Mouse (Mus musculus) stomach, embryonic 15.5 days (tissue): ENCODE measurements around the gene Zdhhc19. TPM values are rescaled to one million over a fixed set of nuclear protein-coding genes. Genes with fewer than 3 reads are reported as not detected.

Experiments
- ATAC-seq: fragments of 200-750 bp; cut with Nextera tagmentation; 2 replicates; pipeline ENCODE4 v1.8.0; 2017; ENCODE audit warnings: low read depth, moderate number of reproducible peaks, moderate TSS enrichment; ENCODE audit not compliant: insufficient read depth, low FRiP score
- H3K27ac ChIP-seq: fragments of 300-500 bp; sonication (generic); 2 replicates; pipeline ENCODE4 v1.5.1; 2015; ENCODE audit warnings: mild to moderate bottlenecking, inconsistent platforms
- H3K27me3 ChIP-seq: fragments of 300-500 bp; sonication (generic); replicated peaks from 2 replicates; pipeline ENCODE4 v1.6.1; 2015; ENCODE audit warnings: inconsistent platforms
- H3K36me3 ChIP-seq: fragments of 300-500 bp; sonication (generic); 2 replicates; pipeline ENCODE4 v1.6.1; 2015; ENCODE audit warnings: inconsistent platforms
- H3K4me1 ChIP-seq: fragments of 300-500 bp; sonication (generic); 2 replicates; pipeline ENCODE4 v1.6.1; 2015; ENCODE audit warnings: inconsistent platforms
- H3K4me2 ChIP-seq: fragments of 300-500 bp; sonication (generic); 2 replicates; pipeline ENCODE4 v1.6.1; 2015; ENCODE audit warnings: mild to moderate bottlenecking, inconsistent platforms
- H3K4me3 ChIP-seq: fragments of 300-500 bp; sonication (generic); replicated peaks from 2 replicates; pipeline ENCODE4 v1.5.1; 2015; ENCODE audit warnings: inconsistent platforms
- H3K9ac ChIP-seq: fragments of 300-500 bp; sonication (generic); 2 replicates; pipeline ENCODE4 v1.6.1; 2015; ENCODE audit warnings: inconsistent platforms
- H3K9me3 ChIP-seq: fragments of 300-500 bp; sonication (generic); 2 replicates; pipeline ENCODE4 v1.6.1; 2016; ENCODE audit warnings: inconsistent platforms
- WGBS: fragments of 180-500 bp; shearing (Covaris S2); methylation state at CpG from one replicate; pipeline ENCODE4 v1.1.7; 2015; 5-methylcytosine and 5-hydroxymethylcytosine counted together
- polyA plus RNA-seq: library from polyadenylated mRNA; unstranded; fragments of >200 nt; fragmentation: Nextera tagmentation; extraction: Ambion mirVana; gene quantifications from 2 replicates; pipeline ENCODE4 v1.2.1, GENCODE M21; 2015

Zdhhc19 gene
- polyA plus RNA-seq, 1 experiment from 2014 or later = 0.22 TPM

DNA sequence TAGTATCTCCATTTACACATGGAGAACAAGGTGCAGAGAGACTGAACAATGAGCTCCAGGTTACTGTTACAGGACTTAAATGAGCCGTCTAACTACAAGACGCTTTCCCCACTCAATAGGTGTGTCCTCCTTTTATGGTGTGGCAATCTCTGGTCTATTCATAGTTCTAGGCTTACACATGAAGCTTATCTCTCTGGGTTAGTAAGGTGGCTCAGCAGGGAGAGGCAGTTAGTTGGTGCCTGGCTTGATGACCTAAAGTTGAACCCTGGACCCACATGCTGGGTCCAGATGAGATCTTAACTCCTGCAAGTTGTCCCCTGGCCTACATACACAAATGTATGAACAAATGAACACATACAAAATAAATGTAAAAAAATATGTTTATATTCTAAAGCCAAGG is 32.6 kb upstream of the Zdhhc19 start:
- Histone ChIP-seq H3K4me2 (no peak overlapping the region), H3K4me3 (no peak overlapping the region), H3K36me3 (peaks cover 18% of the 10 kb centered on the region; the same call in 1 of the 2 replicates), H3K27me3 (no peaks in the 10 kb centered on the region), H3K9me3 (no peaks in the 10 kb centered on the region), H3K4me1 (no peaks in the 10 kb centered on the region), H3K9ac (no peak overlapping the region), H3K27ac (peak overlapping the region; percentile 57; the same call in 1 of the 2 replicates)
- ATAC-seq = peak; percentile 60; the same call in 1 of the 2 replicates
- 73% methylated on average over 2 of the region's 2 CpGs for WGBS

DNA sequence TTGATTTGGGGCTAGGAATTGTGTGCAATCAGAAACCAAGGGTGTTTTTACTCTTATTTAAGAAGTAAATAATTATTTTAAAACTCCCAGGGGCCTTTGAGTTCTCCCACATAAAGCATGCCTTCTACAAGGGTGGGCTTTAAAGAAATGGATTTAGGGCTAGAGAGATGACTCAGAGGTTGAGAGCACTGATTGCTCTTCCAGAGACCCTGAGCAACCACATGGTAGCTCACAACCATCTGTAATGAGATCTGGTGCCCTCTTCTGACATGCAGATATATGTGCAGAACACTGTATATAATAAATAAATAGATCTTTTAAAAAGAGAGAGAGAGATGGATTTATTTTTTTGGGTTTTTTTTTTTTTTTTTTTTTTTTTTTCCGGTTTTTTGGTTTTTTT is 31.2 kb upstream of the Zdhhc19 start:
- ATAC-seq = no peak
- 0% methylated on average over 1 of the region's 1 CpGs for WGBS
- Histone ChIP-seq H3K4me1 (no peaks in the 10 kb centered on the region), H3K9me3 (no peaks in the 10 kb centered on the region), H3K27me3 (no peaks in the 10 kb centered on the region), H3K4me3 (no peak overlapping the region), H3K4me2 (no peak overlapping the region), H3K9ac (no peak overlapping the region), H3K36me3 (peaks cover 20% of the 10 kb centered on the region; the same call in 1 of the 2 replicates), H3K27ac (no peak overlapping the region)

DNA sequence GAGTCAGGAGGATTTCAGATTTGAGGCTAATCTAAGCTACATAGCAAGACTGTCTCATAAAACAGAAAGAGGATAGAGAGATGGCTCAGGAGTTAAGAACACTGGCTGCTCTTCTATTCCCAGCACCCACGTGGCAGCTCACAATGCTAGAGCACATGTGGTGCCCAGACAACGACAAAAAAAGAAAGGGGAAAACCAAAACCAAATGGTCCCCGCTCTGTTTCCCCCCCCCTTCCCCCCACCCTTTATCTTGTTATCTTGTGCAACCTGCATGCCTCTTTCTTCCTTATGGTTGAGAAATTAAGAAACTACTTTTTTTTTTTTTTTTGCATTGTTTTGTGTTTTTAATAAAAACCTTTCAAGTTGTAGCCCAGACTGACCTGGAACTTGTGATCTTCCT is 27.6 kb upstream of the Zdhhc19 start:
- H3K27ac ChIP-seq = no peak overlapping the region
- no peak for ATAC-seq
- WGBS = 78% methylated on average over 3 of the region's 3 CpGs
- no peaks in the 10 kb centered on the region for H3K27me3 ChIP-seq
- no peak overlapping the region for H3K4me3 ChIP-seq
- H3K4me2 ChIP-seq = no peak overlapping the region
- H3K4me1 ChIP-seq = no peaks in the 10 kb centered on the region
- no peak overlapping the region for H3K9ac ChIP-seq
- no peaks in the 10 kb centered on the region for H3K9me3 ChIP-seq
- peaks cover 30% of the 10 kb centered on the region for H3K36me3 ChIP-seq

- Histone ChIP-seq H3K27me3 (no peaks in the 10 kb centered on the region), H3K36me3 (peaks cover 25% of the 10 kb centered on the region), H3K27ac (no peak overlapping the region), H3K4me3 (no peak overlapping the region), H3K9ac (no peak overlapping the region), H3K4me1 (no peaks in the 10 kb centered on the region), H3K9me3 (no peaks in the 10 kb centered on the region), H3K4me2 (no peak overlapping the region)
- ATAC-seq = no peak
- WGBS = 67% methylated on average over 5 of the region's 5 CpGs
Observed at GRCm38 (mm10) chr16:32469404-32470105, 26.5 kb upstream of the Zdhhc19 start.

DNA sequence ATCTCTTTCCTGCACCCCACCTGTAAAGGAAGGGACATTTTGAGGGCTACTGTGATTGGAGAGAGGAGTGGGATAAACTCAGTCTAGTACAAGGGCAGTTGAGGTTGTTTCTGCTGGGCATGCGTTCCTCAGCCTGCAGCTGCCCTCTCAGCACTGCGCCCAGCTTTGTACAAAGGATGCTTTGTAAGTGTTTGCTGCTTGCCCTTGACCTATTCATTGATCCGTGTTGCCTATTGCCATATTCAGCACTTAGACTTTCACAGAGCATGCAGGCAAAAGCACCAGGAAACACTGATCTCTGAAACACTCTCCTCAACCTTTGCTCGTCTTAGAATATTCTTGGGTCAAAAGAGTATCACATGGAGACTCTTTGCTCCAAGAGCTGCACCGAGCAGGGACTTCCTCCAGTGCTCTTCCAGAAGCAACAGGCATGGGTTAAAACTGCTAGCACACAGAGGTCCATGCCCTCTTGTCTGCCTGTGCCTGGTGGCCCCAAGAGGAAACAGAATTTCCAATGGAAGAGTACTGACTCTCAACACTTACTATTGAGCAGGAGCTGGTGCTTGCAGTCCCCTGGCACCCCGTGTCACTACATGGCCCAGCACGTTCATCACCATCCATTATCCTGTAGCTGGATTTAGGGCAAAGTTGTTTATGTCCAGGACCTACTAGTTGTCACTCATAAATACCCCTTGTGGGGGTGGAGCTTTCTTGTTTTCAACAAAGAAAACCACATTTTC is 23.6 kb upstream of the Zdhhc19 start:
- H3K9me3 ChIP-seq = no peaks in the 10 kb centered on the region
- WGBS = 69% methylated on average over 7 of the region's 7 CpGs
- no peak overlapping the region for H3K9ac ChIP-seq
- H3K27me3 ChIP-seq = no peaks in the 10 kb centered on the region
- ATAC-seq = no peak
- H3K27ac ChIP-seq = no peak overlapping the region
- H3K4me1 ChIP-seq = no peaks in the 10 kb centered on the region
- H3K36me3 ChIP-seq = peaks cover 19% of the 10 kb centered on the region
- H3K4me2 ChIP-seq = no peak overlapping the region
- no peak overlapping the region for H3K4me3 ChIP-seq

GRCm38 (mm10) chr16:32477315-32477714 is 18.8 kb upstream of the Zdhhc19 start:
- Histone ChIP-seq H3K27ac (no peak overlapping the region), H3K9me3 (no peaks in the 10 kb centered on the region), H3K9ac (no peak overlapping the region), H3K4me1 (no peaks in the 10 kb centered on the region), H3K4me3 (no peak overlapping the region), H3K36me3 (peaks cover under 1% of the 10 kb centered on the region; the same call in 1 of the 2 replicates), H3K27me3 (no peaks in the 10 kb centered on the region), H3K4me2 (no peak overlapping the region)
- no peak for ATAC-seq
- 82% methylated on average over 6 of the region's 6 CpGs for WGBS

- Histone ChIP-seq H3K4me3 (no peak overlapping the region), H3K9ac (no peak overlapping the region), H3K4me2 (no peak overlapping the region), H3K27me3 (no peaks in the 10 kb centered on the region), H3K4me1 (no peaks in the 10 kb centered on the region), H3K9me3 (no peaks in the 10 kb centered on the region), H3K36me3 (no peaks in the 10 kb centered on the region), H3K27ac (no peak overlapping the region)
- no peak for ATAC-seq
- WGBS = 80% methylated on average over 2 of the region's 2 CpGs
Observed at GRCm38 (mm10) chr16:32479415-32479814, 16.6 kb upstream of the Zdhhc19 start.

DNA sequence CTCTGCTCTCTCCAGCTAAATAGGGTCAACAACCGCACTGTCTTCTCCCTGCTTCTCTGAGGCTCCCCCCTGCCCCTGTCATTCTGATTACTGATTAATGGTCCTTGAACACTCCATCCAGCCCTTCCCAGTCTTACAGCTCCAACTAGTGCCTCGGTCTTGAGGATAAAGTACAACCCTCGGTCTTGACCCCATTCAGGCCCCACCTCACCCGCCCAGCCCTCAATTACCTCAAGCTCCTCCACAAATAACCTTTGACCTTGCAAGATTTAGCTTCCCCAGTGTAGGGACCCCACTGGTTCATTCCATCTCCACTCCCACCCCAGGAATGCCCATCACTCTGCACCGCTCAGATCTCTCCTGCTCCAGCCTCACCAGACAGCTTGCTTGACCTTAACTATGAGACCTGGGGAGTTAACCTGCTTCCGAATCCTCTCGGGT is 11.6 kb upstream of the Zdhhc19 start:
- no peak for ATAC-seq
- H3K27ac ChIP-seq = no peak overlapping the region
- 20% methylated on average over 7 of the region's 7 CpGs for WGBS
- no peaks in the 10 kb centered on the region for H3K27me3 ChIP-seq
- no peak overlapping the region for H3K4me2 ChIP-seq
- H3K9me3 ChIP-seq = no peaks in the 10 kb centered on the region
- H3K4me1 ChIP-seq = peaks cover 6% of the 10 kb centered on the region; the same call in 1 of the 2 replicates
- no peaks in the 10 kb centered on the region for H3K36me3 ChIP-seq
- H3K4me3 ChIP-seq = no peak overlapping the region
- H3K9ac ChIP-seq = no peak overlapping the region

DNA sequence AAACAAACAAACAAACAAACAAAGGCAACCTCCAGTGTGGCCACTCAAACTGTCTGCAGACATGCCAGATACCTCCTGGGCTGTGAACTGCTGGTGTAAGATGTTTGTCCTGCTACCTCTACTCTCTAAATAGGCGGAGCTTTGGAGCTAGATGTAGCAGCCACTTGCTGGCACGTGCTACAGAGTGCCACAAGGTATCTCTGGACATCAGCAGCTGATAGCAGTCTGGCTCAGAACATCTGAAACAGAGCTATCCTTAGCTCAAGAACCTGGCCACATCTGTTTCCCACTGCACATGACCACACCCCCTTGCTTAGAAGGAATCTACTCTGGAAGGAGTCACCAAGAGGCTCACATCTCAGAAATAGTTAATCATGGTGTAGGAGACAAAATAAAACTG is 10.9 kb upstream of the Zdhhc19 start:
- Histone ChIP-seq H3K9ac (no peak overlapping the region), H3K9me3 (no peaks in the 10 kb centered on the region), H3K4me3 (no peak overlapping the region), H3K27me3 (no peaks in the 10 kb centered on the region), H3K36me3 (no peaks in the 10 kb centered on the region), H3K4me1 (peaks cover 6% of the 10 kb centered on the region; the same call in 1 of the 2 replicates), H3K4me2 (no peak overlapping the region), H3K27ac (no peak overlapping the region)
- 62% methylated on average over 2 of the region's 2 CpGs for WGBS
- ATAC-seq = no peak

- WGBS = 63% methylated on average over 6 of the region's 6 CpGs
- H3K36me3 ChIP-seq = no peaks in the 10 kb centered on the region
- ATAC-seq = no peak
- no peak overlapping the region for H3K9ac ChIP-seq
- H3K27me3 ChIP-seq = no peaks in the 10 kb centered on the region
- H3K4me3 ChIP-seq = no peak overlapping the region
- H3K4me1 ChIP-seq = peaks cover 6% of the 10 kb centered on the region; the same call in 1 of the 2 replicates
- H3K9me3 ChIP-seq = no peaks in the 10 kb centered on the region
- no peak overlapping the region for H3K4me2 ChIP-seq
- H3K27ac ChIP-seq = no peak overlapping the region
Observed at GRCm38 (mm10) chr16:32486046-32486445, 10.0 kb upstream of the Zdhhc19 start.

DNA sequence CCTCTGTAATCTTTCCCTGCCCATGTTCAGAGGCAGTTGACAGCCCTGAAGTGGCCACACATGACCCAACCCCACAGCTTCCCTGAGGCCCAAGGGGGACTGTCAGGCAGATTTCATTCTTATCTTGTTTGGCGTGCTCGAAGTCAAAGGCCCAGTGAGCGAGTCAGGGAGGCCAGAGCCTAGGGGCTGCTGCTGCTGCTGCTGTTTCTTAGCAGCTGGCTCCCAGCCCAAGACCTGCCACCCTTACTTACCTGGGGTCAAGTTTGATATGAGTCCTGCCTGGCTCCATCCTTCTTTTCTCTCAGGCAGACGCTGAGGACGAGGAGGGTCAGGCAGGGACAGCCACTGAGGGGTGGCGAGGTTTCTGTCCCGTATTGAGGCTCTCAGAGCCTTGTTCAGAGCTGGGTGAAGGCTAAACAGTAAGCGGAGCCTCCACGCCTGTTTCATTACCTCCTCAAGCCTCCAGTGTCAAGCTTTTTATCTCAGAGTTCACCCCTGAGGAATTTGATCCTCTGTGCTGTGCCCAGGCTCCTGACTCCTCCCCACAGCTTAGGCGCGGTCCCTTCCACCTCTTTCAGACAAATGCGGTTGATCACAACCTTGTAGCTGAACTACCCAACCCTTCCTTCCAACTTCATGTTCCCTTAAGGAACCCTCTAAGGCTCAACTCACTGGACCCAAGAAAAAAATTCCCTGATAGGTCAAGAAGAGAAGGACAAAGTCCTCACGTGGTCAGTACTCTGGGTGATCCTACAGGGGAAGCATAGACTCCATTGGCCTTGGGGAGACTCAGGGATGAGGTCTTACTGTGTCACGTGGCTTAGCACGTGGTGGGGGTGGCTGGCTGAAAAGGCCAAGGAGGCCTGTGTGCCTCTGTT is 8.6 kb upstream of the Zdhhc19 start, which contains the start of gene Slc51a:
TSS of gene Slc51a (minus strand) at position 646 of the 878 bp plus-strand sequence.
- H3K4me2 ChIP-seq = peak within 1 kb of the TSS; percentile 17; the same call in 1 of the 2 replicates
- H3K9ac ChIP-seq = no peak within 1 kb of the TSS
- H3K4me1 ChIP-seq = peaks cover 6% of the 10 kb centered on the region; the same call in 1 of the 2 replicates
- no peaks in the 10 kb centered on the region for H3K36me3 ChIP-seq
- H3K27ac ChIP-seq = peak within 1 kb of the TSS; percentile 80
- H3K27me3 ChIP-seq = no peaks in the 10 kb centered on the region
- H3K9me3 ChIP-seq = no peaks in the 10 kb centered on the region
- no peak within 1 kb of the TSS for H3K4me3 ChIP-seq
- 31% methylated on average over 15 of the region's 15 CpGs for WGBS
- peak; percentile 79 for ATAC-seq
